Mouse (Mus musculus): ENCODE measurements around the gene Gm20403. TPM values are rescaled to one million over a fixed set of nuclear protein-coding genes. Genes with fewer than 3 reads are reported as not detected.
"Not testable (repeated sequence)": the region's sequence is repeated elsewhere in the genome, so short reads cannot be mapped to it uniquely, and the experiment has no call there.

Gene Gm20403
- polyA plus RNA-seq, 1 experiment from 2014 or later: not detected

- no peak overlapping the region for H3K27ac ChIP-seq (ENCODE audit: low read depth)
- ATAC-seq (replicated peaks; ENCODE audit: low FRiP score, low TSS enrichment, low read depth) (no peak), DNase-seq (ENCODE audit: low spot score) (no peak)
- no peak overlapping the region for H3K4me2 ChIP-seq (ENCODE audit: low read length)
- H3K9ac ChIP-seq (ENCODE audit: low read length): no peak overlapping the region
- H3K4me1 ChIP-seq (replicated peaks; ENCODE audit: control insufficient read depth, insufficient read depth, low read length): no peaks in the 10 kb centered on the region
- 40% methylated on average over 2 of the region's 2 CpGs for WGBS
- H3K9me3 ChIP-seq (ENCODE audit: control insufficient read depth, low read length): no peaks in the 10 kb centered on the region
- no peak overlapping the region for H3K4me3 ChIP-seq (ENCODE audit: low read depth, low read length)
- H3K27me3 ChIP-seq (replicated peaks; ENCODE audit: control insufficient read depth, insufficient read depth, low read length): no peaks in the 10 kb centered on the region
- H3K36me3 ChIP-seq (ENCODE audit: control insufficient read depth, insufficient read depth, low read length): 0 out of 2 replicates have a peak, but pooled peaks cover 3% of the 10 kb centered on the region
Observed at GRCm38 (mm10) chr12:54959569-54959968, 26.8 kb downstream of the Gm20403 start.

- H3K27ac ChIP-seq (ENCODE audit: low read depth): no peak overlapping the region
- no peaks in the 10 kb centered on the region for H3K9me3 ChIP-seq (ENCODE audit: control insufficient read depth, low read length)
- H3K9ac ChIP-seq (ENCODE audit: low read length): no peak overlapping the region
- peaks cover 17% of the 10 kb centered on the region; the same call in 1 of the 2 replicates for H3K36me3 ChIP-seq (ENCODE audit: control insufficient read depth, insufficient read depth, low read length)
- H3K4me3 ChIP-seq (ENCODE audit: low read depth, low read length): no peak overlapping the region
- H3K27me3 ChIP-seq (replicated peaks; ENCODE audit: control insufficient read depth, insufficient read depth, low read length): no peaks in the 10 kb centered on the region
- DNase-seq (ENCODE audit: low spot score): no peak
- H3K4me1 ChIP-seq (replicated peaks; ENCODE audit: control insufficient read depth, insufficient read depth, low read length): no peaks in the 10 kb centered on the region
- WGBS: 92% methylated on average over 2 of the region's 2 CpGs
- no peak for ATAC-seq (replicated peaks; ENCODE audit: low FRiP score, low TSS enrichment, low read depth)
- H3K4me2 ChIP-seq (ENCODE audit: low read length): no peak overlapping the region
Observed at GRCm38 (mm10) chr12:54956974-54957373, 29.4 kb downstream of the Gm20403 start.

- ATAC-seq (replicated peaks; ENCODE audit: low FRiP score, low TSS enrichment, low read depth): no peak
- H3K9ac ChIP-seq (ENCODE audit: low read length): no peak overlapping the region
- WGBS: 92% methylated on average over 4 of the region's 4 CpGs
Observed at GRCm38 (mm10) chr12:54956457-54956856, 29.9 kb downstream of the Gm20403 start.

DNA sequence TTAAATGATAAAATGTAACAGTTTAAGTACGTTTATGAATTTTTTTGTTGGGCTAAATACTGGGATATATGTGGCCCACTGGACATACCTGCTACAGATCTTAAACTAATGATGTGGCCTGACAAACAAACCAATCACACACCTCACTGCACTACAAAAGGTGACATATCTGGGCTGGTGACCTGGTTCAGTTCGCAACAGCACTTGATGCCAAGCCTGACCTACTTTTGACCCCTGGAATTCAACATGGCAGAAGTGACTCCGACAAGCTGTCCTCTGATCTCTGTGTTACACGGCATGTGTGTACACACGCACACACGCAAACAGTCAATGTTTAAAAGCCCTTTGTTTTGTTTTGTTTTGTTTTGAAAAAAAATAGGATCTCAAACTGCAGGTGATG, 40.2 kb downstream of the Gm20403 start:
- Histone ChIP-seq H3K4me2 (ENCODE audit: low read length) (no peak overlapping the region), H3K27me3 (replicated peaks; ENCODE audit: control insufficient read depth, insufficient read depth, low read length) (no peaks in the 10 kb centered on the region), H3K36me3 (ENCODE audit: control insufficient read depth, insufficient read depth, low read length) (peaks cover 26% of the 10 kb centered on the region), H3K9me3 (ENCODE audit: control insufficient read depth, low read length) (no peaks in the 10 kb centered on the region), H3K4me1 (replicated peaks; ENCODE audit: control insufficient read depth, insufficient read depth, low read length) (no peaks in the 10 kb centered on the region), H3K9ac (ENCODE audit: low read length) (no peak overlapping the region), H3K27ac (ENCODE audit: low read depth) (no peak overlapping the region), H3K4me3 (ENCODE audit: low read depth, low read length) (no peak overlapping the region)
- DNase-seq (ENCODE audit: low spot score) (no peak), ATAC-seq (replicated peaks; ENCODE audit: low FRiP score, low TSS enrichment, low read depth) (no peak)
- 86% methylated on average over 6 of the region's 6 CpGs for WGBS

More at GRCm38 (mm10) chr12:54956457-54956856, 29.9 kb downstream of the Gm20403 start:
- H3K4me3 ChIP-seq (ENCODE audit: low read depth, low read length): no peak overlapping the region
- H3K4me1 ChIP-seq (replicated peaks; ENCODE audit: control insufficient read depth, insufficient read depth, low read length): no peaks in the 10 kb centered on the region
- no peaks in the 10 kb centered on the region for H3K9me3 ChIP-seq (ENCODE audit: control insufficient read depth, low read length)
- peaks cover 17% of the 10 kb centered on the region; the same call in 1 of the 2 replicates for H3K36me3 ChIP-seq (ENCODE audit: control insufficient read depth, insufficient read depth, low read length)
- no peak overlapping the region for H3K4me2 ChIP-seq (ENCODE audit: low read length)
- H3K27me3 ChIP-seq (replicated peaks; ENCODE audit: control insufficient read depth, insufficient read depth, low read length): no peaks in the 10 kb centered on the region
- H3K27ac ChIP-seq (ENCODE audit: low read depth): no peak overlapping the region
- DNase-seq (ENCODE audit: low spot score): no peak

DNA sequence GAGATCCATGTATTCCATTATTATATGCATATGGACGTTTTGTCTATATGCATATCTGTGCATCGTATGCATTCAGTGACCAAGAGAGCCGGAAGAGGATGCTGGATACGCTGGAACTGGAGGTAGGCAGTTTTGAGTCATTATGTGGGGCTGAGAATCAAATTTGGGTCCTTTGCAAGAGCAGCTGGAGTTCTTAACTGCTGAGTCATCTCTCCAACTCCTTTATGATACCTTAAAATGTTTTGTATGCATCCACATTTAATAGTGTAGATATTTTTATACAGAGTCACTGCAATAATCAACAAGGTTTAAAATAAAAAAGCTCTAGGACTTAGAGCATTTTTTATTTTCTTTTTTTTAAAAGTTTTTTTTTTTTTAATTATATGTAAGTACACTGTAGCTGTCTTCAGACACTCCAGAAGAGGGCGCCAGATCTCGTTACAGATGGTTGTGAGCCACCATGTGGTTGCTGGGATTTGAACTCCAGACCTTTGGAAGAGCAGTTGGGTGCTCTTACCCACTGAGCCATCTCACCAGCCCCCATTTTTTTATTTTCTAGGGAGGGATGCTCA, 43.7 kb downstream of the Gm20403 start:
- ATAC-seq (replicated peaks; ENCODE audit: low FRiP score, low TSS enrichment, low read depth): not testable (repeated sequence)
- H3K36me3 ChIP-seq (ENCODE audit: control insufficient read depth, insufficient read depth, low read length): peaks cover 29% of the 10 kb centered on the region

DNA sequence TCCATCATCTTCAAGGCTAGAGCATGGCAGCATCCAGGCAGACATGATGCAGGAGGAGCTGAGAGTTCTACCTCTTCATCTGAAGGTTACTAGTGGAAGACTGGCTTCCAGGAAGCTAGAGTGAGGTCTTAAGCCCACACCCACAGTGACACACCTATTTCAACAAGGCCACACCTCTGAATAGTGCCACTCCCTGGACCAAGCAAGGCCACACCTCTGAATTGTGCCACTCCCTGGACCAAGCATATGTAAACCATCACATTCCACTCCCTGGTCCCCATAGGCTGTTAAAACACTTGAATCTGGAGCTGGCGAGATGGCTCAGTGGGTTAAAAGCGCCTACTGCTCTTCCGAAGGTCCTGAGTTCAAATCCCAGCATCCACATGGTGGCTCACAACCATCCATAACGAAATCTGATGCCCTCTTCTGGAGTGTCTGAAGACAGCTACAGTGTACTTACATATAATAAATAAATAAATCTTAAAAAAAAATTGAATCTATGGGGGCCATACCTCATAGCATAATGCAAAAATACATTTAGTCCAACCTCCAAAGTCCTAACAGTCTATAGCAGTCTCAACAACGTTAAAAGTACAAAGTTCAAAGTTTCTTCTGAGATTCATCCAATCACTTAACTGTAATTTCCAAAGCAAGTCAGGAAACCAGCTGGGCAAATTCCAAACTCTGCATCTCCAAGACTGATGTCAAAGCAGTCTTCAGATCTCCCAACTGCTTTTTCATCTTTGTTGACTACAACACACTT, 48.6 kb downstream of the Gm20403 start:
- not testable (repeated sequence) for H3K27me3 ChIP-seq (replicated peaks; ENCODE audit: control insufficient read depth, insufficient read depth, low read length); H3K9ac ChIP-seq (ENCODE audit: low read length); H3K9me3 ChIP-seq (ENCODE audit: control insufficient read depth, low read length); ATAC-seq (replicated peaks; ENCODE audit: low FRiP score, low TSS enrichment, low read depth); H3K4me2 ChIP-seq (ENCODE audit: low read length); H3K4me3 ChIP-seq (ENCODE audit: low read depth, low read length); H3K4me1 ChIP-seq (replicated peaks; ENCODE audit: control insufficient read depth, insufficient read depth, low read length); H3K27ac ChIP-seq (ENCODE audit: low read depth); DNase-seq (ENCODE audit: low spot score)
- H3K36me3 ChIP-seq (ENCODE audit: control insufficient read depth, insufficient read depth, low read length): peaks cover 49% of the 10 kb centered on the region
- 94% methylated on average over 5 of the region's 5 CpGs for WGBS

More for the DNA sequence above, 43.7 kb downstream of the Gm20403 start:
- not testable (repeated sequence) for H3K4me2 ChIP-seq (ENCODE audit: low read length); H3K9me3 ChIP-seq (ENCODE audit: control insufficient read depth, low read length); H3K4me3 ChIP-seq (ENCODE audit: low read depth, low read length); H3K27me3 ChIP-seq (replicated peaks; ENCODE audit: control insufficient read depth, insufficient read depth, low read length); H3K27ac ChIP-seq (ENCODE audit: low read depth); H3K4me1 ChIP-seq (replicated peaks; ENCODE audit: control insufficient read depth, insufficient read depth, low read length); DNase-seq (ENCODE audit: low spot score); H3K9ac ChIP-seq (ENCODE audit: low read length)
- WGBS: 89% methylated on average over 6 of the region's 6 CpGs

Other genes starting within 250 kb of the Gm20403 start
- gene Snx6, start 190.8 kb downstream of the Gm20403 start, polyA plus RNA-seq (2014; fragmentation: Nextera tagmentation; extraction: Ambion mirVana): 178 and 189 TPM in 2 replicates
- 205 and 231 TPM in 2 replicates for gene Cfl2, start 123.7 kb downstream of the Gm20403 start, polyA plus RNA-seq (2014; fragmentation: Nextera tagmentation; extraction: Ambion mirVana)
- gene Baz1a, start 27.8 kb upstream of the Gm20403 start, polyA plus RNA-seq (2014; fragmentation: Nextera tagmentation; extraction: Ambion mirVana): 26.5 and 28.9 TPM in 2 replicates
- 29.0 and 33.1 TPM in 2 replicates for gene 2700097O09Rik, start 93.6 kb upstream of the Gm20403 start, polyA plus RNA-seq (2014; fragmentation: Nextera tagmentation; extraction: Ambion mirVana)
- 150 and 163 TPM in 2 replicates for gene Srp54a, start 93.7 kb upstream of the Gm20403 start, polyA plus RNA-seq (2014; fragmentation: Nextera tagmentation; extraction: Ambion mirVana)
- gene Fam177a, start 137.9 kb upstream of the Gm20403 start, polyA plus RNA-seq (2014; fragmentation: Nextera tagmentation; extraction: Ambion mirVana): 19.2 and 19.3 TPM in 2 replicates
- gene Srp54b, start 168.6 kb upstream of the Gm20403 start, polyA plus RNA-seq (2014; fragmentation: Nextera tagmentation; extraction: Ambion mirVana): 51.8 and 58.2 TPM in 2 replicates
- 0.77 TPM in 1 of 2 replicates, not detected in the other for gene 1700047I17Rik2, start 213.1 kb upstream of the Gm20403 start, polyA plus RNA-seq (2014; fragmentation: Nextera tagmentation; extraction: Ambion mirVana)
- 68.2 and 68.3 TPM in 2 replicates for gene Srp54c, start 243.6 kb upstream of the Gm20403 start, polyA plus RNA-seq (2014; fragmentation: Nextera tagmentation; extraction: Ambion mirVana)

Data from intestine, embryonic 14.5 days (tissue).